ENCODE assay signal across 10 mouse cellular contexts in the genomic region with DNA sequence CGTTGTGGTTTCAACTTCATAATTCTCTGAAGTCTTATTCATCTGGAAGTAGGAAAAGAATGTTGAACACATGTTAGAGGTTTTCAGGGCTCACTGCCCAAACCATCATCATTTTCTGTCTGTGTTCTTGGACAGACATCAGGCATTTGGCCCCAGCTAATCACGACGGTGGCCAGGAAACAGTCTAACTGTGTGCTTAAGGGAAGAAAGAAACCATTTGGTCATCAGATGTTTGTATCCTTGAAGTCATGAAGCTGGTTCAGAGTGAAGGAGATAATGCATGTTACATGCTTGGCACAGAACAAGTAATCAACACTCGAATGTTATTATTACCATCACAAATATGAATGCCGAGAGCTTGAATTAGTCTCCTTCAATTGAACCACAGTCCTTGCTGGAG. TPM values are rescaled to one million over a fixed set of nuclear protein-coding genes. Genes with fewer than 3 reads are reported as not detected.
DNase-seq lines count a peak whose midpoint lies in the region; ATAC-seq lines count a peak whose summit lies in the region.
"Had no signal": no experiment of that assay in that cellular context is flagged by ENCODE, and none has a peak within 500 bp of the region (broad histone marks: within the 10 kb centered on the region; RNA-seq: fewer than 3 reads in every experiment).

No protein-coding gene starts in this region.

- H3K36me3 ChIP-seq in lung, embryonic 15.5 days: no peaks in the 10 kb centered on the region
- H3K36me3 ChIP-seq in neural tube, embryonic 15.5 days: no peaks in the 10 kb centered on the region
- H3K36me3 ChIP-seq: hindbrain, embryonic 15.5 days had no signal

- peak; percentile 60; the same call in 1 of the 2 replicates for ATAC-seq in lung, embryonic 15.5 days (ENCODE audit: borderline replicate concordance, extremely low read depth, low FRiP score, low TSS enrichment)
- ATAC-seq in neural tube, embryonic 15.5 days (ENCODE audit: low FRiP score): no peak
- ATAC-seq: forebrain, embryonic 14.5 days had no signal

- no peaks in the 10 kb centered on the region for H3K9me3 ChIP-seq in lung, embryonic 15.5 days
- H3K9me3 ChIP-seq in neural tube, embryonic 15.5 days (replicated peaks): no peaks in the 10 kb centered on the region
- H3K9me3 ChIP-seq: hindbrain, embryonic 15.5 days had no signal

- DNase-seq in 3134 (ENCODE audit: extremely low read depth, insufficient read length, low spot score): peak; percentile 19
- peak; percentile 89 for DNase-seq in Muller cell, postnatal 12 days (ENCODE audit: inconsistent ontology term)
- DNase-seq in heart, adult 9 months (ENCODE audit: low spot score in 2 of 2): peak; percentile 63 to 81
- DNase-seq in left cerebral cortex, adult 9 months (ENCODE audit: low spot score in 2 of 2): no peak
- no peak for DNase-seq in layer of hippocampus, adult 18-20 months (ENCODE audit: low spot score in 2 of 2)
- DNase-seq: right cerebral cortex, postnatal 25 days had no signal

- H3K27me3 ChIP-seq in lung, embryonic 15.5 days: no peaks in the 10 kb centered on the region
- H3K27me3 ChIP-seq in neural tube, embryonic 15.5 days (replicated peaks): no peaks in the 10 kb centered on the region
- H3K27me3 ChIP-seq: hindbrain, embryonic 15.5 days had no signal

- no peak overlapping the region for H3K4me2 ChIP-seq in lung, embryonic 15.5 days
- H3K4me2 ChIP-seq in neural tube, embryonic 15.5 days: no peak overlapping the region
- H3K4me2 ChIP-seq: hindbrain, embryonic 15.5 days had no signal

- no peak overlapping the region for H3K9ac ChIP-seq in lung, embryonic 15.5 days
- H3K9ac ChIP-seq in neural tube, embryonic 15.5 days (replicated peaks): no peak overlapping the region
- H3K9ac ChIP-seq: hindbrain, embryonic 15.5 days had no signal

- peak overlapping the region; percentile 79 for H3K27ac ChIP-seq in lung, embryonic 15.5 days
- H3K27ac ChIP-seq in neural tube, embryonic 15.5 days (replicated peaks): no peak overlapping the region
- H3K27ac ChIP-seq: hindbrain, embryonic 15.5 days had no signal

- 48% methylated on average over 5 of the region's 5 CpGs for WGBS in lung, embryonic 15.5 days
- 96% methylated on average over 5 of the region's 5 CpGs for WGBS in neural tube, embryonic 15.5 days

- H3K4me1 ChIP-seq in lung, embryonic 15.5 days: peaks cover 16% of the 10 kb centered on the region; the same call in 1 of the 2 replicates
- peaks cover 9% of the 10 kb centered on the region for H3K4me1 ChIP-seq in neural tube, embryonic 15.5 days

- H3K4me3 ChIP-seq in lung, embryonic 15.5 days: no peak overlapping the region
- no peak overlapping the region for H3K4me3 ChIP-seq in neural tube, embryonic 15.5 days (replicated peaks)
- H3K4me3 ChIP-seq: hindbrain, embryonic 15.5 days had no signal

RNA-seq across cellular contexts. Expression of a gene that starts 5.0 kb away (rescaled TPM):
- polyA plus RNA-seq in lung, embryonic 15.5 days (2015; fragmentation: Nextera tagmentation; extraction: Ambion mirVana): 40.8 and 43.2 TPM in 2 replicates
- 32.4 and 41.5 TPM in 2 replicates for polyA plus RNA-seq in neural tube, embryonic 15.5 days (2015; fragmentation: Nextera tagmentation; extraction: Ambion mirVana)
- total RNA-seq in layer of hippocampus, adult 18-20 months (2021): 100 to 1,000 TPM; 144 to 155 TPM

Comparison
In these comparisons a context has a peak if more than half of its experiments do, and no peak if none do; other contexts are left out.
1. DNase-seq: peak in 3134 (single experiment), Muller cell, postnatal 12 days (single experiment) and heart, adult 9 months (2 of 2); none in left cerebral cortex, adult 9 months (0 of 2) and layer of hippocampus, adult 18-20 months (0 of 2).